In the genomic region with DNA sequence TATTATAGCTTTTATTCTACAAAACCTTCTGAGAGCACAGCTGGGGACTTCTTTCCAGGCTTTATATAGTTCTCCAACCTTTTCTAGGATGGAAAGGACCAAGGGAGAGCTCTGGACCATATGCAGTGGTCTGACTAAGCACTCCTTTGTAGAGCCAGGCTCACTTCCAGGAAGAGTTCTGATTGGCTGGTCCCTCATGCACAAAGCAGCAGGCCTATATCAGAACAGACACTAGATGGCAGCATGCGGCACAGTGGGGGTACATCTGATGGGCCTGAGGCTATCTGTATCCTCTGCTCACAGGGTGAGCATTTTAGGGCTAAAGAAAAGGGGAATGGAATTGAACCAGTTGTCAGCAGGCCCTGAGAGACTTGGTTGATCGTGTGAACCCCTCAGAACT, we compare ENCODE assay signal across 9 mouse cellular contexts. TPM values are rescaled to one million over a fixed set of nuclear protein-coding genes. Genes with fewer than 3 reads are reported as not detected.
DNase-seq lines count a peak whose midpoint lies in the region; ATAC-seq and TF ChIP-seq lines count a peak whose summit lies in the region.
"Had no signal": no experiment of that assay in that cellular context is flagged by ENCODE, and none has a peak within 500 bp of the region (broad histone marks: within the 10 kb centered on the region; RNA-seq: fewer than 3 reads in every experiment).

No protein-coding gene starts in this region.

- no peak overlapping the region for H3K4me3 ChIP-seq in ES-E14 (ENCODE audit: insufficient read depth in 1 of 2, low read depth in 1 of 2, low read length in 2 of 2, poor library complexity in 1 of 2, severe bottlenecking in 1 of 2)
- no peak overlapping the region for H3K4me3 ChIP-seq in forebrain, embryonic 12.5 days (replicated peaks)
- H3K4me3 ChIP-seq in hindbrain, embryonic 10.5 days: no peak overlapping the region
- H3K4me3 ChIP-seq in lung, embryonic 16.5 days (ENCODE audit: low read length): no peak overlapping the region
- H3K4me3 ChIP-seq: heart, embryonic 15.5 days had no signal

- ATAC-seq in forebrain, embryonic 12.5 days (ENCODE audit: low FRiP score): 0 out of 2 replicates have a peak, but pooled peaks have one; percentile 58
- peak; percentile 68 for ATAC-seq in lung, embryonic 16.5 days (ENCODE audit: low read depth)

- H3K9ac ChIP-seq in ES-E14 (ENCODE audit: insufficient read depth, low read depth, low read length, poor library complexity, severe bottlenecking): no peak overlapping the region
- H3K9ac ChIP-seq in forebrain, embryonic 12.5 days: no peak overlapping the region
- H3K9ac ChIP-seq in lung, embryonic 16.5 days (ENCODE audit: low read length): no peak overlapping the region
- H3K9ac ChIP-seq: heart, embryonic 15.5 days had no signal

- no peaks in the 10 kb centered on the region for H3K36me3 ChIP-seq in ES-E14 (ENCODE audit: control insufficient read depth, insufficient read depth, low read length, poor library complexity, severe bottlenecking)
- H3K36me3 ChIP-seq in forebrain, embryonic 12.5 days (replicated peaks): no peaks in the 10 kb centered on the region
- H3K36me3 ChIP-seq in hindbrain, embryonic 10.5 days: no peaks in the 10 kb centered on the region
- H3K36me3 ChIP-seq in lung, embryonic 16.5 days (ENCODE audit: control insufficient read depth, insufficient read depth, low read length): no peaks in the 10 kb centered on the region
- H3K36me3 ChIP-seq: heart, embryonic 15.5 days had no signal

- no peaks in the 10 kb centered on the region for H3K9me3 ChIP-seq in ES-E14 (ENCODE audit: control insufficient read depth, insufficient read depth, low read depth, low read length)
- H3K9me3 ChIP-seq in forebrain, embryonic 12.5 days: no peaks in the 10 kb centered on the region
- H3K9me3 ChIP-seq in hindbrain, embryonic 10.5 days: no peaks in the 10 kb centered on the region
- peaks cover 2% of the 10 kb centered on the region; the same call in 1 of the 2 replicates for H3K9me3 ChIP-seq in lung, embryonic 16.5 days (ENCODE audit: control insufficient read depth, low read length)
- H3K9me3 ChIP-seq: heart, embryonic 15.5 days had no signal

- H3K4me1 ChIP-seq in ES-E14 (ENCODE audit: control insufficient read depth in 2 of 2, insufficient read depth in 2 of 2, low read length in 2 of 2, poor library complexity in 1 of 2): no peaks in the 10 kb centered on the region
- 0 out of 2 replicates have a peak, but pooled peaks cover 3% of the 10 kb centered on the region for H3K4me1 ChIP-seq in forebrain, embryonic 12.5 days
- no peaks in the 10 kb centered on the region; the same call in 1 of the 2 replicates for H3K4me1 ChIP-seq in hindbrain, embryonic 10.5 days (replicated peaks)
- no peaks in the 10 kb centered on the region for H3K4me1 ChIP-seq in lung, embryonic 16.5 days (replicated peaks; ENCODE audit: control insufficient read depth, insufficient read depth, low read length)

- peak; percentile 73; the same call in 1 of the 2 replicates for TF ChIP-seq CTCF in brain, embryonic 14.5 days (IDR thresholded peaks at IDR 0.05; ENCODE audit: borderline replicate concordance, extremely low read depth, insufficient read depth, insufficient read length)

- in situ Hi-C loops in ES-E14 (cut with MboI; ENCODE audit: low sequenced_read_pairs in 2 of 2, unreplicated experiment in 2 of 2): no loop called here

- no peak overlapping the region for H3K4me2 ChIP-seq in forebrain, embryonic 12.5 days
- H3K4me2 ChIP-seq in lung, embryonic 16.5 days (ENCODE audit: low read depth, low read length): no peak overlapping the region
- H3K4me2 ChIP-seq: heart, embryonic 15.5 days had no signal

- no peak for TF ChIP-seq POLR2A in brain, embryonic 14.5 days (IDR thresholded peaks at IDR 0.05; ENCODE audit: borderline replicate concordance, extremely low read depth, insufficient read depth, insufficient read length, poor library complexity, severe bottlenecking)

- H3K27me3 ChIP-seq in forebrain, embryonic 12.5 days: no peaks in the 10 kb centered on the region
- H3K27me3 ChIP-seq in hindbrain, embryonic 10.5 days (ENCODE audit: insufficient read depth, poor library complexity, severe bottlenecking): no peaks in the 10 kb centered on the region
- H3K27me3 ChIP-seq in lung, embryonic 16.5 days (ENCODE audit: control insufficient read depth, insufficient read depth, low read depth, low read length): no peaks in the 10 kb centered on the region
- H3K27me3 ChIP-seq: heart, embryonic 15.5 days had no signal

- WGBS in forebrain, embryonic 12.5 days: 28% methylated on average over 2 of the region's 2 CpGs
- 26% methylated on average over 2 of the region's 2 CpGs for WGBS in hindbrain, embryonic 10.5 days
- 27% methylated on average over 2 of the region's 2 CpGs for WGBS in lung, embryonic 16.5 days

- no peak overlapping the region for H3K27ac ChIP-seq in ES-E14 (ENCODE audit: insufficient read depth, low read depth, low read length, poor library complexity, severe bottlenecking)
- no peak overlapping the region for H3K27ac ChIP-seq in forebrain, embryonic 12.5 days
- no peak overlapping the region for H3K27ac ChIP-seq in hindbrain, embryonic 10.5 days
- H3K27ac ChIP-seq in lung, embryonic 16.5 days (ENCODE audit: low read length): no peak overlapping the region
- H3K27ac ChIP-seq: heart, embryonic 15.5 days had no signal

- peak; percentile 74 for DNase-seq in ES-E14 (ENCODE audit: low read depth, low spot score)
- peak; percentile 77 for DNase-seq in brain, embryonic 14.5 days (ENCODE audit: low read depth)
- peak; percentile 73 for DNase-seq in hindbrain, embryonic 10.5 days (ENCODE audit: low spot score)
- peak; percentile 70 to 78 for DNase-seq in layer of hippocampus, adult 8-10 months (ENCODE audit: low spot score in 2 of 2)
- DNase-seq in retina, postnatal 7 days (ENCODE audit: low read depth, low spot score): peak; percentile 49
- peak; percentile 17 for DNase-seq in urinary bladder, postnatal 10 days (ENCODE audit: low spot score)

TF ChIP-seq in ES-E14, 5 proteins besides CTCF, POLR2A, EP300 and RAD21:
- no peak for TF ChIP-seq HCFC1 (IDR thresholded peaks at IDR 0.05; ENCODE audit: borderline replicate concordance, insufficient read depth, low read length)
- no peak for TF ChIP-seq MAFK (IDR thresholded peaks at IDR 0.05; ENCODE audit: insufficient read depth, low read depth, low read length)
- peak; percentile 65 for TF ChIP-seq ZC3H11A (IDR thresholded peaks at IDR 0.05; ENCODE audit: borderline replicate concordance, low read depth, low read length)
- TF ChIP-seq CHD2 (IDR thresholded peaks at IDR 0.05; ENCODE audit: low read depth, low read length): no peak
- TF ChIP-seq ZNF384 (IDR thresholded peaks at IDR 0.05; ENCODE audit: low read depth, low read length): no peak

RNA-seq across cellular contexts. Expression of a gene that starts 47.6 kb away (rescaled TPM):
- total RNA-seq in ES-E14 (2012; rRNA removed): not detected in 2 replicates
- polyA plus RNA-seq in brain, embryonic 14.5 days (2012; rRNA removed): not detected in 2 replicates
- not detected in 2 replicates for polyA plus RNA-seq in forebrain, embryonic 12.5 days (2016; fragmentation: Nextera tagmentation; extraction: Ambion mirVana)
- not detected in 2 replicates for polyA plus RNA-seq in hindbrain, embryonic 10.5 days (2016; fragmentation: Nextera tagmentation; extraction: Ambion mirVana)
- total RNA-seq in layer of hippocampus, adult 8-10 months (2022): not detected
- polyA plus RNA-seq in lung, embryonic 16.5 days (2015; fragmentation: Nextera tagmentation; extraction: Ambion mirVana): not detected in 2 replicates
- polyA plus RNA-seq: heart, embryonic 15.5 days had no signal

Comparison
In these comparisons a context has a peak if more than half of its experiments do, and no peak if none do; other contexts are left out.
1. DNase-seq: peak in every context shown above with its lines; median percentile 77 in brain, embryonic 14.5 days; 74 in ES-E14; 74 in layer of hippocampus, adult 8-10 months; 73 in hindbrain, embryonic 10.5 days; 49 in retina, postnatal 7 days; 17 in urinary bladder, postnatal 10 days.